Mouse (Mus musculus) hindbrain, embryonic 16.5 days (tissue): Measurements from ENCODE around the gene Ccdc174. TPM values are rescaled to one million over a fixed set of nuclear protein-coding genes. Genes with fewer than 3 reads are reported as not detected.

Source experiments
- ATAC-seq: fragments of 200-750 bp; cut with Nextera tagmentation; 2 replicates; pipeline ENCODE4 v1.8.0; 2017; ENCODE audit warnings: moderate TSS enrichment, moderate library complexity
- H3K27ac ChIP-seq: fragments of 300-500 bp; sonication (generic); 2 replicates; pipeline ENCODE4 v1.5.1; 2014; ENCODE audit warnings: low read depth, mild to moderate bottlenecking, control low read depth, low read length, moderate library complexity
- H3K27me3 ChIP-seq: fragments of 300-500 bp; sonication (generic); replicated peaks from 2 replicates; pipeline ENCODE4 v1.6.1; 2014; ENCODE audit warnings: low read length; ENCODE audit not compliant: control insufficient read depth, insufficient read depth
- H3K36me3 ChIP-seq: fragments of 300-500 bp; sonication (generic); 2 replicates; pipeline ENCODE4 v1.6.1; 2014; ENCODE audit warnings: mild to moderate bottlenecking, low read length, moderate library complexity, mixed read lengths; ENCODE audit not compliant: control insufficient read depth, insufficient read depth
- H3K4me1 ChIP-seq: fragments of 300-500 bp; sonication (generic); 2 replicates; pipeline ENCODE4 v1.6.1; 2014; ENCODE audit warnings: low read depth, low read length; ENCODE audit not compliant: control insufficient read depth, insufficient read depth
- H3K4me2 ChIP-seq: fragments of 300-500 bp; sonication (generic); 2 replicates; pipeline ENCODE4 v1.6.1; 2014; ENCODE audit warnings: mild to moderate bottlenecking, low read length, control low read depth, moderate library complexity
- H3K4me3 ChIP-seq: fragments of 300-500 bp; sonication (generic); 2 replicates; pipeline ENCODE4 v1.5.1; 2014; ENCODE audit warnings: mild to moderate bottlenecking, low read length, control low read depth, moderate library complexity
- H3K9ac ChIP-seq: fragments of 300-500 bp; sonication (generic); 2 replicates; pipeline ENCODE4 v1.6.1; 2014; ENCODE audit warnings: low read depth, mild to moderate bottlenecking, control low read depth, low read length, moderate library complexity
- H3K9me3 ChIP-seq: fragments of 300-500 bp; sonication (generic); 2 replicates; pipeline ENCODE4 v1.6.1; 2014; ENCODE audit warnings: mild to moderate bottlenecking, low read length, moderate library complexity; ENCODE audit not compliant: control insufficient read depth
- WGBS: fragments of 180-500 bp; shearing (Covaris S2); extraction: QIAGEN DNeasy Blood & Tissue Kit; methylation state at CpG from one replicate; pipeline ENCODE4 v1.1.7; 2014; 5-methylcytosine and 5-hydroxymethylcytosine counted together
- polyA plus RNA-seq: library from polyadenylated mRNA; unstranded; fragments of >200 nt; fragmentation: Nextera tagmentation; extraction: Ambion mirVana; gene quantifications from 2 replicates; pipeline ENCODE4 v1.2.1, GENCODE M21; 2015

The Ccdc174 gene
- polyA plus RNA-seq, result 31.1 and 33.1 TPM in 2 replicates

DNA sequence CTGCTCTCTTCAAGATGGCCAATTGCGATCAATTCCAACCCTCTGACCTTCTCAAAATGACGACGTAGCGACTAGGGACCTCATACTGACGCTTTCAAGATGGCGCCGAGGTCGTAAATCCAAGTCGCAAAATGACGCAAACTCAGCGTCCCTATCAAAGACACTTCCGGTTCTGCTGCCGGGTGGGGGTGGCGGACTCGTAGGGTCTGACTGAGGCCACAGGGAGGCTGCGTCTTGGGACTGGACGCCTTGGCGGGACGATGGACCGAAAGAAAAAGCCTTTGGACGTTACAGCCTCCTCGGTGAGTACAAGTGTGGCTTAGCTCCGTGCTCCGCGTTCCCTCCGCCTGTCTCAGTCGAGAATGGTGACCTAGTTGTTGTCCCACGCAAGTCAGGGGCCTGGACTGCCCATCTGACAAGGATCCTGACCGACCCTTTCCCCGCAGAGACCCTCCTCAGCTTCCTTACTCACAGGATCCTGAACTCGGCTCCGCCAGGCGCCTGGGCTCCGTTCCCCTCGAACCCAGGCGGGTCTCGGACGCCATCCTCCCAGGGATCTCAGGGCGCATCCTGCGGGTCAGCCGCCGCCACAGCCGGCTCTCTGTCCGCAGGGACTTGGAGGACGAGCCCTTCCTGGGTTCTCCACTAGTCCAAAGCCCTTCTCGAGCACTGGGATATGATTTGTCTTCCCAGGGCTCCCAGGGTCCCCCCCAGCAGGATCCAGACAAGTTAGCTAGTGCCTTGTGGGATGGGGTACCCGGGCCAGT is at the start of gene Ccdc174:
TSS of gene Ccdc174 (plus strand) at position 169 of the 767 bp plus-strand sequence.
- H3K4me2 ChIP-seq, result peak within 1 kb of the TSS; percentile 64
- peaks cover 4% of the 10 kb centered on the region; the same call in 1 of the 2 replicates for H3K36me3 ChIP-seq
- H3K27ac ChIP-seq, result peak within 1 kb of the TSS; percentile 79
- ATAC-seq, result peak; percentile 96
- H3K9me3 ChIP-seq, result no peaks in the 10 kb centered on the region
- H3K9ac ChIP-seq, result peak within 1 kb of the TSS; percentile 94
- WGBS, result under 1% methylated on average over 47 of the region's 47 CpGs
- H3K27me3 ChIP-seq, result no peaks in the 10 kb centered on the region; the same call in 1 of the 2 replicates
- peaks cover 12% of the 10 kb centered on the region for H3K4me1 ChIP-seq
- peak within 1 kb of the TSS; percentile 100 for H3K4me3 ChIP-seq

DNA sequence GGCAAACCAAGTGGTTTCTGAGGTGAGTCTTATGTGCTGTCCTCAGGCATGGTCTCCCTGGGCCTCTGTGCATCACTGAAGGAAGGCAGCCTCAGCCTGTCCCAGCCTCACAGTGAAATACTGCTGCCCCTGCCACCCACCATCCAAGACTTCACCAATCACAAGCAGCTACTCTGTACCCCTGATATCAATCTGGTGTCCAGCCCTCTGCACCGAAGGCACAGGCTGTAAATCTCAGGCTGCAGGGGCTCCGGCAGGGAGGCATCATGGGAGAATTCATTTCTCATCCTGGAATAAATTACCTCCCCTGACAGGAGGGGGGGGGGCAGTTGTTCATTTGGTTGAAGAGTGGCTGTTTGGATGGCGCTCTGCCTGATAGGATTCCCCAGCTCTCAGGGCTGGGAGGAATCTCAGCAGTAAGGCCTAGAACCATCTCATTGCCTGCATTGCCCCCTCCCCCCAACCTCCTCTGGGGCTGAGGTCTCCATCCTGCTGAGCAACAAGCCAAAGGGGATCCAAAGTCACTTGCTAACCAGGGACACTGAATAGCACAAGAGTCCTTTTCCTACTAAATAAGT is 44.9 kb upstream of the Ccdc174 start:
- H3K9me3 ChIP-seq, result no peaks in the 10 kb centered on the region
- peaks cover under 1% of the 10 kb centered on the region for H3K4me1 ChIP-seq
- H3K4me3 ChIP-seq, result no peak overlapping the region
- WGBS, result 49% methylated on average over 3 of the region's 3 CpGs
- no peak overlapping the region for H3K4me2 ChIP-seq
- H3K27ac ChIP-seq, result no peak overlapping the region
- no peak overlapping the region for H3K9ac ChIP-seq
- no peaks in the 10 kb centered on the region for H3K36me3 ChIP-seq
- no peak for ATAC-seq
- H3K27me3 ChIP-seq, result no peaks in the 10 kb centered on the region

DNA sequence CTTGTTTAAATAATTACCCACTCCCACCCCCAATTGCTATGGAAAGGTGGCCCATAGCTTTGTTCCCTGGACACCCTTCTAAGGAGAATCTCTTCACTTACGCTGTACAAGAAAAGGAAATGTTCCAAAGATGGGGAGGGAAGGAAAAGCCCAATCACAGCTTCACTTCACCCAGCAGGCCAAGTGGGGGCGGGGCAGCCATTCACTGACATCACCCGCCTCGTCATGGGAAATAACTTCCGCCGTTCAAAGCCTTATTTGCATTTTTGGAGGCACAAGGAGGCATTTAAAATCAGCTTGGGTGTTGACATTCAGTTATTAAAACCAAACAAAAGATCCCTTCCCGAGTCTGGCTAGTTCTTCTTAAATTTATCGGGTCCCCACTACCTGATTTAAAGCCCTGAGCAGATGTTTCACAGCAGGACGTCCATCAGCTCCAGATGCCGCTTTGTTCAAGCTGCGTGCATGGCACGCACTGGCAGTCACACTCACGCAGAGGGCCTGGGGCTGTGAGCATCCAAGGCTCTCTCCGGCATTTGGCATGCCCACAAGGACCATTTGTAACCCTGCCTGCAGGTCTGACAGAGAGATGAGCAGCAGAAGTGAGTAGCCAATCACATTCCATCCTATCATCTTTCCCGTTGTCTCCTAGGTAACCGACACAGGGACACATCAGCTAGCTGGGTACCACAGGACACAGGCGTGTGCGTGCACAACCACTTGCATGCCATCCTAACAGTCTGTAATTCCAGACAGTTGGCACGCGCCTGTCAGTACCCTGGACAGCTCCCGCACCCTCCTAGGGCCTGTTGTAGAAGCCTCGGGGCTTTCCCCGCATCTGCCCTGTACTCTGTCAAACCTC is 38.6 kb upstream of the Ccdc174 start:
- Histone ChIP-seq H3K9me3 (no peaks in the 10 kb centered on the region), H3K27ac (peak overlapping the region; percentile 86), H3K36me3 (no peaks in the 10 kb centered on the region), H3K4me1 (peaks cover 28% of the 10 kb centered on the region), H3K9ac (peak overlapping the region; percentile 65), H3K4me2 (peak overlapping the region; percentile 58), H3K4me3 (peak overlapping the region; percentile 36), H3K27me3 (peaks cover 3% of the 10 kb centered on the region)
- ATAC-seq, result peak; percentile 89
- 3% methylated on average over 23 of the region's 23 CpGs for WGBS

DNA sequence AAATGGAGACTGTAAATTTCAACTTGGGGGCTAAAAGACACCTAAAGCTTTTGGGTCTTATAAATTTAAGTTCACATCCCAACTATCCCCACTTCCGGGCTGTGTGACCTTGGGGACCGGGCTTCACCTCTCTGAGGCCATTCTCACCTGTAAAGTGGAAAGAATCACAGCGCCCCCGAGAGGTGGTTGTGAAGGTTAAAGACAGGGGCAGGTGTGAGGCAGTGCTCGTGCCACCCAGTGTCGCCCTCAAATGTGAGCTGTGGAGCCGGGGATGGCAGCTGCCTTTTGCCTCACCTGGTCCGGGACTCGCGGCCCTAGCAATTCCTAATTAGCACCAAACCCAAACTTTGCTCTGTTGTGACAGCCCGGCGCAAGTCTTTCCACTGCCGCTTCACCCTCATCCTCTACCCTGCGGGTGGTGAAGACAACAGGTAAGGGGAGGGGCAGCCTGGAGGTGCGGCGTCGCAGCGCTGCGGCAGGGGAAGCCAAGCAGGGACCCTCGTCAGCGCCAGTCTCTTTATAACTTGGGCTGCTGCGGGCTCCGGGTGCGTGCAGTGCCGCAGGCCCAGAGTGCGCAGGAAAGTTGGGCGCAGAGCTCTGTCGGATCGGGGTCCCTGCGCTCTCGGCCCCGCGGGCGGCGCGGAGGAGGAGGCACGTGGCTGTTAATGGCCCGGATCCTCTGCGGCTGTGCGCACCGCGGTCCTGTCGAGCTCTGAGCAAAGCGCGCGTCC is 34.8 kb upstream of the Ccdc174 start:
- H3K27ac ChIP-seq, result peak overlapping the region; percentile 63; the same call in 1 of the 2 replicates

DNA sequence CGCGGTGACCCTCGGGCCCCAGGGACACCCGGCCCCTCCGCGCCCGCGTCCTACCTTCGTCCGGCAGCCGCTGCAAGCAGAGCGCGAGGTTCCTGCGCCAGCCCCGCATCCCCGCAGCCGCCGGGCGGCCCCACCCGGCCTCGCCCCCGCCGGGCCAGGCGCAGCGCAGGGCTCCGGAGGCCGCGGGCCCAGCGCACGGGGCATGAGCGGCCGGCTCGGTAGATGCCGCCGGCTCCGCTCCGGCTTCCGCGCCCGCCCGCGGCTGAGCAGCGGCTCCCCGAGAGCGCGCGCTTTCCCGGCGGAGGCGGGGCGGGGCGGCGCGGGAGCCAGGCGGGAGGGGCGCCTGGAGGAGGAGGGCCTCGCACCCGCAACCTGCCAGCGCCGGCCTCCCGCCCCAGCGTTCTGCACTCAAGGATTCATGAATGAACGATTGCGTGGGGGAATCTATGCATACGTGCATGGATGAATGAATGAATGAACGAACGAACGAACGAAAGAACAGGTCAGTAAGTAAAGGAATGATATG is 34.2 kb upstream of the Ccdc174 start:
- H3K4me1 ChIP-seq, result peaks cover 22% of the 10 kb centered on the region
- peak overlapping the region; percentile 63 for H3K27ac ChIP-seq
- H3K4me2 ChIP-seq, result peak overlapping the region; percentile 82
- WGBS, result 3% methylated on average over 54 of the region's 69 CpGs
- H3K36me3 ChIP-seq, result no peaks in the 10 kb centered on the region
- peak; percentile 19; the same call in 1 of the 2 replicates for ATAC-seq
- H3K27me3 ChIP-seq, result peaks cover 3% of the 10 kb centered on the region
- H3K9me3 ChIP-seq, result no peaks in the 10 kb centered on the region
- H3K4me3 ChIP-seq, result peak overlapping the region; percentile 71
- H3K9ac ChIP-seq, result peak overlapping the region; percentile 80

More for the DNA sequence above, 34.8 kb upstream of the Ccdc174 start:
- 4% methylated on average over 43 of the region's 46 CpGs for WGBS
- no peaks in the 10 kb centered on the region for H3K36me3 ChIP-seq
- H3K9me3 ChIP-seq, result no peaks in the 10 kb centered on the region
- peaks cover 3% of the 10 kb centered on the region for H3K27me3 ChIP-seq
- peak overlapping the region; percentile 71 for H3K4me3 ChIP-seq
- ATAC-seq, result peak; percentile 1; the same call in 1 of the 2 replicates
- H3K4me2 ChIP-seq, result peak overlapping the region; percentile 82
- peak overlapping the region; percentile 80 for H3K9ac ChIP-seq
- H3K4me1 ChIP-seq, result peaks cover 27% of the 10 kb centered on the region

DNA sequence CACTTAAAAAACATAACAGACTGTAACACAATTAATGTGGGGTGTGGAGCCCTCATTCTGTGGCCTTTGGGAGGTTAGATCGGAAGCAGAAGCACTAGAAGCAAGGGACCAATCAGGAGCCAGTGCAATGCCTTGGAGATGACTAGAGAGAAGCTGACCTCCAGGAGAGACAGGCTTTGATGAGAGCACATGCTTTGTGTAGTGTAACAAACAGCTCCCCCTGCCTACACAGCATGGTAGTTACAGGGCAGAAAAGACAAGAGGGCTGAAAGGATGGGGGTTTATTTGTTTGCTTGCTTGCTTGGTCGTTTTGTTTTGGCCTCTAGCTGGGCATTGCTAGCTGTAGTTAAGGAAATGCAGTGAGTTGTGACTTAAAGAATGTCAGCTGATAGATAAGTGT is 25.3 kb upstream of the Ccdc174 start:
- Histone ChIP-seq H3K9me3 (no peaks in the 10 kb centered on the region), H3K27ac (no peak overlapping the region), H3K9ac (no peak overlapping the region), H3K4me3 (no peak overlapping the region), H3K27me3 (no peaks in the 10 kb centered on the region), H3K36me3 (no peaks in the 10 kb centered on the region), H3K4me1 (no peaks in the 10 kb centered on the region), H3K4me2 (no peak overlapping the region)
- peak; percentile 61; the same call in 1 of the 2 replicates for ATAC-seq
- 5% methylated on average over 2 of the region's 2 CpGs for WGBS

DNA sequence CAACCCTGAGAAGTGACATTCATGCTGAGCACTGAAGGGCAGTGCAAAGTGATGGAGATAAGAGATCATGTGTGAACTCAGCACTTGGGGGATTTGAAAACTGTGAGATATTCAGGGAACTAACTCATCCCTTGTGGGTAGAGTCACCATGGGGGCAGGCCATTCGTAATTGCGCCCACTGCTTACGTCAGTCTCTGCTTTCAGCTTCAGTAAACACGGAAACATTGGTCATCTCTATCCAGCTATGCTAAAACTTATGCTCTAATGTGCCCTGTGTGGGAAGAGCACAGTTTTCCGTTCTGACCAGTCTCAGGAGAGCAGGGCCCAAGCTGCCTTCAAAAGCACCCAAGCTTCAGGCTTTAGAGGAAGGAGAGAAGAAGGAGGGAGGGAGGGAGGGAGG is 19.5 kb upstream of the Ccdc174 start:
- Histone ChIP-seq H3K4me2 (no peak overlapping the region), H3K4me1 (no peaks in the 10 kb centered on the region), H3K9ac (no peak overlapping the region), H3K9me3 (no peaks in the 10 kb centered on the region), H3K27me3 (no peaks in the 10 kb centered on the region), H3K4me3 (no peak overlapping the region), H3K27ac (no peak overlapping the region), H3K36me3 (no peaks in the 10 kb centered on the region)
- 76% methylated on average over 5 of the region's 5 CpGs for WGBS
- no peak for ATAC-seq

DNA sequence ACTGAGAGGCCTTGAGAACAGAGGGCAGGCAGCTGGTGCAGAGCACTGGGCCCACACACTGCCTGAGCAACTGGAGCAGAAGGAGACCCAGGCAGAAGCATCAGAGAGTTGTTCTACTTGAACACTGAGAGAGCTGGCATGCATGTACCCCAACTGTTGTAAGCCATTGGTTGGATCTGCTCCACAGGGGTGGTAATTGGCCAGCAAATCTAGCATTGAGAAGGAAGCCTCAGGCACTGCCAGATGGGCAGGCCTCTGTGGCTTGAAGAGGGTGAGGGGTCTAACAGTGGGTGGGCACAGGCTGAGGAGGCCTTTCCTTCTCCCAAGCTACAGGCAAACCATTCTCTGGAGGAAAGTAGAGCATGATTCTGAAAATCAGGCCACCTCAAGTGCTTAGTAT is 15.0 kb upstream of the Ccdc174 start:
- Histone ChIP-seq H3K36me3 (no peaks in the 10 kb centered on the region), H3K9ac (no peak overlapping the region), H3K4me3 (no peak overlapping the region), H3K4me1 (no peaks in the 10 kb centered on the region), H3K4me2 (no peak overlapping the region), H3K27me3 (no peaks in the 10 kb centered on the region), H3K27ac (no peak overlapping the region), H3K9me3 (no peaks in the 10 kb centered on the region)
- ATAC-seq, result peak; percentile 61; the same call in 1 of the 2 replicates
